Mouse (Mus musculus) urinary bladder, postnatal 36 days (tissue): Measurements from ENCODE around the gene Thoc5.

Experiments used
- DNase-seq, 2 experiments: peaks; one replicate each; pipeline ENCODE4 v3.0.0; 2022; ENCODE audit warnings: low spot score in 2 of 2, mixed read lengths in 1 of 2

The Thoc5 gene

GRCm38 (mm10) chr11:4974376-4975122, 79.4 kb downstream of the Thoc5 start:
- DNase-seq = no peak

GRCm38 (mm10) chr11:4975623-4976022, 80.5 kb downstream of the Thoc5 start:
- peak; percentile 36 to 65 for DNase-seq
